Mouse (Mus musculus) kidney, adult 2 months (tissue): ENCODE data around the gene Pgs1.

Source experiments
- CTCF ChIP-seq: fragments of 200-500 bp; conservative IDR thresholded peaks from 2 replicates; pipeline ENCODE4 v1.5.1; 2011; ENCODE audit warnings: low read depth, mild to moderate bottlenecking, control low read depth, low read length, moderate library complexity, mixed read lengths; ENCODE audit not compliant: insufficient read depth, insufficient read length
- POLR2A ChIP-seq: fragments of 200-500 bp; IDR thresholded peaks from one replicate; pipeline ENCODE4 v1.6.1; 2011; ENCODE audit warnings: low read depth, low read length, control low read depth

GRCm38 (mm10) chr11:117967249-117968015, 18.7 kb upstream of the Pgs1 start:
- TF ChIP-seq CTCF, result no peak
- TF ChIP-seq POLR2A, result no peak
